Mouse (Mus musculus) hindbrain, embryonic 11.5 days (tissue): ENCODE results near the gene Wdr90. TPM values are rescaled to one million over a fixed set of nuclear protein-coding genes. Genes with fewer than 3 reads are reported as not detected.

ENCODE experiments used
- ATAC-seq: fragments of 200-750 bp; cut with Nextera tagmentation; 2 replicates; pipeline ENCODE4 v1.8.0; 2017; ENCODE audit warnings: mild to moderate bottlenecking, moderate TSS enrichment, moderate library complexity; ENCODE audit not compliant: low FRiP score
- DNase-seq: peaks from one replicate; pipeline ENCODE4 v3.0.0-alpha.2; 2015; ENCODE audit warnings: low spot score
- H3K27ac ChIP-seq: fragments of 300-500 bp; sonication (generic); 2 replicates; pipeline ENCODE4 v1.5.1; 2014; ENCODE audit warnings: mild to moderate bottlenecking, low read depth, low read length
- H3K27me3 ChIP-seq: fragments of 300-500 bp; sonication (generic); 2 replicates; pipeline ENCODE4 v1.6.1; 2014; ENCODE audit warnings: mild to moderate bottlenecking, low read length, moderate library complexity, mixed read lengths; ENCODE audit not compliant: control insufficient read depth, insufficient read depth
- H3K36me3 ChIP-seq: fragments of 300-500 bp; sonication (generic); 2 replicates; pipeline ENCODE4 v1.6.1; 2014; ENCODE audit warnings: mild to moderate bottlenecking, low read length, moderate library complexity, mixed read lengths; ENCODE audit not compliant: control insufficient read depth, insufficient read depth
- H3K4me1 ChIP-seq: fragments of 300-500 bp; sonication (generic); replicated peaks from 2 replicates; pipeline ENCODE4 v1.6.1; 2014; ENCODE audit warnings: low read length, mixed read lengths; ENCODE audit not compliant: control insufficient read depth, insufficient read depth
- H3K4me2 ChIP-seq: fragments of 300-500 bp; sonication (generic); replicated peaks from 2 replicates; pipeline ENCODE4 v1.6.1; 2014; ENCODE audit warnings: mild to moderate bottlenecking, low read depth, low read length
- H3K4me3 ChIP-seq: fragments of 300-500 bp; sonication (generic); 2 replicates; pipeline ENCODE4 v1.5.1; 2014; ENCODE audit warnings: low read depth, low read length
- H3K9ac ChIP-seq: fragments of 300-500 bp; sonication (generic); 2 replicates; pipeline ENCODE4 v1.6.1; 2014; ENCODE audit warnings: low read depth, low read length
- H3K9me3 ChIP-seq: fragments of 300-500 bp; sonication (generic); 2 replicates; pipeline ENCODE4 v1.6.1; 2016; ENCODE audit warnings: low read length; ENCODE audit not compliant: control insufficient read depth
- WGBS: fragments of 180-500 bp; shearing (Covaris S2); extraction: QIAGEN DNeasy Blood & Tissue Kit; methylation state at CpG from one replicate; pipeline ENCODE4 v1.1.7; 2014; 5-methylcytosine and 5-hydroxymethylcytosine counted together
- polyA plus RNA-seq: library from polyadenylated mRNA; unstranded; fragments of >200 nt; fragmentation: Nextera tagmentation; extraction: Ambion mirVana; gene quantifications from 2 replicates; pipeline ENCODE4 v1.2.1, GENCODE M21; 2014

Gene Wdr90
- polyA plus RNA-seq, 1 experiment from 2014 or later = 13.4 TPM

DNA sequence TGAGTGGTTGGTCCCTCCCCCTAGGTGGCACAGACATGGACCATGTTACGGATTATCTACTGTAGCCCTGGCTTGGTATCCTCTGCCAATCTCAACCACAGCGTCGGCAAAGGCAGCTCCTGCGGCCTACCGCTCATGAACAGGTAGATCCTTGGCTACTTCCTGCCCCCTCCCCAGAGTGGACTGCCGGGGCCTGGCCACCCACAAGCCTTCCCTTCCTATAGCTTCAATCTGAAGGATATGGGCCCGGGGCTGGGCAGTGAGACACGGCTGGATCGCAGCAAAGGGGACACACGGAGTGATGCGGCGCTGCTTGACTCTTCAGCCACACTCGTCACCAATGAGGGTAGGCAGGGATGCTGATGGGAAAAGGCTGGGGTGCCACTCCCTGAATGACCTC, 34.3 kb downstream of the Wdr90 start:
- H3K9ac ChIP-seq = no peak overlapping the region
- H3K4me1 ChIP-seq = peaks cover 30% of the 10 kb centered on the region

DNA sequence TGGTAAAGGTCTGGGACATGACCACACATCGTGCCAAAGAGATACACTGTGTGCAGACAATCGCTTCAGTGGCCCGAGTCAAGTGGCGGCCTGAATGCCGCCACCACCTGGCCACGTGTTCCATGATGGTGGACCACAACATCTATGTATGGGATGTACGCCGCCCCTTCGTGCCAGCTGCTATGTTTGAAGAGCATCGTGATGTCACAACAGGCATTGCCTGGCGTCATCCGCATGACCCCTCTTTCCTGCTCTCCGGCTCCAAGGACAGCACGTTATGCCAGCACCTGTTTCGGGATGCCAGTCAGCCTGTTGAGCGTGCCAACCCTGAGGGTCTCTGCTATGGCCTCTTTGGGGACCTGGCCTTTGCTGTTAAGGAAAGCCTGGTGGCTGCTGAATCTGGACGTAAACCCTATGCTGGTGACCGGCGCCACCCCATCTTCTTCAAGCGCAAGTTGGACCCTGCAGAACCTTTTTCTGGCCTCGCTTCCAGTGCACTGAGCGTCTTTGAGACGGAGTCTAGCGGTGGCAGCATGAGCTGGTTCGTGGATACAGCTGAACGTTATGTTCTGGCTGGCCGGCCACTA, 35.2 kb downstream of the Wdr90 start:
- 97% methylated on average over 27 of the region's 27 CpGs for WGBS
- no peak overlapping the region for H3K9ac ChIP-seq
- H3K4me1 ChIP-seq = peaks cover 23% of the 10 kb centered on the region
- H3K27ac ChIP-seq = no peak overlapping the region
- H3K36me3 ChIP-seq = peaks cover 2% of the 10 kb centered on the region; the same call in 1 of the 2 replicates
- no peak overlapping the region for H3K4me3 ChIP-seq
- ATAC-seq = no peak
- no peaks in the 10 kb centered on the region for H3K27me3 ChIP-seq
- no peaks in the 10 kb centered on the region for H3K9me3 ChIP-seq
- H3K4me2 ChIP-seq = no peak overlapping the region
- no peak for DNase-seq

More for the DNA sequence above, 34.3 kb downstream of the Wdr90 start:
- 95% methylated on average over 13 of the region's 13 CpGs for WGBS
- Histone ChIP-seq H3K4me2 (no peak overlapping the region), H3K27ac (no peak overlapping the region), H3K36me3 (peaks cover 4% of the 10 kb centered on the region; the same call in 1 of the 2 replicates), H3K4me3 (no peak overlapping the region), H3K9me3 (no peaks in the 10 kb centered on the region), H3K27me3 (no peaks in the 10 kb centered on the region)
- ATAC-seq (no peak), DNase-seq (no peak)

DNA sequence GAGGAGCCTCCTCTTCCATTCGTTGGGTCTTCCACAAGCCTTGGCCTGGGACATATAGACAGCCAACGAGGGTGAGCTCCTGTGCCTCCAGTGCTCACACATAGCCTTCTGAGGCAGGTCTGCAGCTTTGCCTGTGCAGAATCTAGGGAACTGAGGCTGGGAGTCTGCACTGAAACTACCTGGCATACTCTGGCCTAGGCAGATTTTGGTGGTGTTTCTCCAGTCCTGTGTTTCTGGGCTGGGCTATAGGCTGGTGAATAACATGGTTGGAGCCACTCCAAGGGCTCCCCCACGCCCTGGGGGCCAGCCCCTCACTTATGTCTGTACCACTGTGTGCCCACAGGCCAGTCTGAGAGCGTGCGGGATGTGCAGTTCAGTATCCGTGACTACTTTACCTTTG, 36.0 kb downstream of the Wdr90 start:
- H3K27me3 ChIP-seq = peaks cover 2% of the 10 kb centered on the region; the same call in 1 of the 2 replicates
- no peaks in the 10 kb centered on the region for H3K9me3 ChIP-seq
- peaks cover 23% of the 10 kb centered on the region for H3K4me1 ChIP-seq
- H3K36me3 ChIP-seq = no peaks in the 10 kb centered on the region
- no peak overlapping the region for H3K27ac ChIP-seq
- H3K4me2 ChIP-seq = no peak overlapping the region
- H3K9ac ChIP-seq = no peak overlapping the region
- ATAC-seq (no peak), DNase-seq (no peak)
- no peak overlapping the region for H3K4me3 ChIP-seq
- WGBS = 97% methylated on average over 6 of the region's 6 CpGs

- H3K27me3 ChIP-seq = peaks cover 9% of the 10 kb centered on the region; the same call in 1 of the 2 replicates
- no peaks in the 10 kb centered on the region for H3K9me3 ChIP-seq
- H3K4me3 ChIP-seq = peak overlapping the region; percentile 47
- H3K36me3 ChIP-seq = no peaks in the 10 kb centered on the region
- 73% methylated on average over 17 of the region's 17 CpGs for whole genome bisulfite sequencing
- no peak for DNase-seq
- H3K27ac ChIP-seq = no peak overlapping the region
- peak overlapping the region; percentile 69; the same call in 1 of the 2 replicates for H3K9ac ChIP-seq
- H3K4me1 ChIP-seq = peaks cover 18% of the 10 kb centered on the region
- peak overlapping the region; percentile 80 for H3K4me2 ChIP-seq
- ATAC-seq = no peak
These were observed 36.7 kb downstream of the Wdr90 start for GRCm38 (mm10) chr17:25824362-25825142.

DNA sequence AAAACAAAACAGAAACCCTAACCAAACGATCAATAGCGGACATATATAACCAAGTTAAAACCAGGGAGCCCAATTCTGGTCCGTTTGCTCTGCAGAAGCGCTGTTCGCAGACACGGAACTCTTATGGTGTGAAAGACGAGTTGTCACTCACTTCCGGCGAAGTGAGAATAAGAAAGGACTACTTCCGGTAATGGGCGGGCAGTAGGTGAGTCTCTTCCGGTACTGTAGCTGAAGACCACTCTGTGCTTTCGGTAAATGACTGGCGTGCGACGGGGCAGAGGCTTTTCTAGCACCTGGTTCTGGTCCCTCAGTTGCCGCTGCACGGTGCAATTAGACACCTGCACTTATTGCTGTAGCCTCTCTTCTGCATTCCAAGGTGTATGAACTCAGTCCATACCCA, 37.8 kb downstream of the Wdr90 start, which contains the start of gene Wdr24:
Gene Wdr24, plus strand, starts transcription at position 176 of the 400 bp plus-strand sequence.
- Histone ChIP-seq H3K36me3 (no peaks in the 10 kb centered on the region), H3K4me1 (peaks cover 15% of the 10 kb centered on the region), H3K9ac (peak within 1 kb of the TSS; percentile 69), H3K4me2 (peak within 1 kb of the TSS; percentile 80), H3K27ac (0 out of 2 replicates have a peak within 1 kb of the TSS, but pooled peaks have one; percentile 19), H3K4me3 (peak within 1 kb of the TSS; percentile 47), H3K27me3 (peaks cover 20% of the 10 kb centered on the region), H3K9me3 (no peaks in the 10 kb centered on the region)
- 1% methylated on average over 18 of the region's 18 CpGs for WGBS
- peak; percentile 87 for DNase-seq
- no peak for ATAC-seq

DNA sequence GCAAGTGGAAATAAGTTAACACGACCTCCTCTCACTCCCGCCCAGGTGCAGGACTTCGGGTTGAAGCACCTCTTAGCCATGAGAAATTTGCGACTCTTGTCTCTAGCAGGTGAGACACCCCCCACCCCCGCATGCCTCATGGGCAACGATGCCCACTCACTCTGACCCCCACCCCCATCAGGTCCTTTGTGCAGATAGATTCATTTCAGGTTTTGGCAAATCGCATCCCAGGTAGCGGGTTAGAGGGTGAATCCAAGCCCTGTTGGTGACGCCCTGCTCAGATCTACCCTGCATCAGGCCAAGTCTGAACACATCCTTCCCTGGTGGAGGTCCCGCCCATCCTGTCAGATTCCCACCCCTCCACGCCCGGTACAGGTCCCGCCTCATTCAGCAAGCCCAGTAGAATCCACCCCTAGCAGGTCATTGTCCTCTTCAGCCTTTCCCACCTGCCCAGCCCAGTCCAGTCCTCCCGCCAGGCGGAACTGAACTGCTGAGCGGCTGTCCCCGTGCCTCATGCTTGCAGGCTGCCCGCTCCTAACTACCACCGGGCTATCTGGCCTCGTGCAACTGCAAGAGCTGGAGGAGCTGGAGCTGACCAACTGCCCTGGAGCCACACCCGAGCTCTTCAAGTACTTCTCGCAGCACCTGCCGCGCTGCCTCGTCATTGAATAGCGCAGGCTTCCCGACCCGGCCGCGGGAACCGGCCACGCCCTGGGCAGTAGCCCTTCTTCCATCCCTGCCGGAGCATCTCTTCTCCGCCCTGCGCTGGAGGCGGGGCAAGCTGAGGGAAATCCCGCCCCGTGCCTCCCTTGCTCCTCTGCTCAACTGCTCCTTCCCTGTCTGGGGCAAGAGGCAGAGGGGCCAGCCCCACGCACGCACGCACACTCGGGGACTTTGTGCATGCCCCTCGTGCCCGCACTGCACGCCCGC, 42.2 kb downstream of the Wdr90 start:
- Histone ChIP-seq H3K4me2 (peak overlapping the region; percentile 30), H3K9ac (no peak overlapping the region), H3K36me3 (no peaks in the 10 kb centered on the region), H3K9me3 (no peaks in the 10 kb centered on the region), H3K27ac (no peak overlapping the region), H3K27me3 (peaks cover 31% of the 10 kb centered on the region), H3K4me3 (0 out of 2 replicates have a peak overlapping the region, but pooled peaks have one; percentile 2), H3K4me1 (peaks cover 4% of the 10 kb centered on the region; the same call in 1 of the 2 replicates)
- ATAC-seq (no peak), DNase-seq (peak; percentile 27)
- WGBS = 7% methylated on average over 44 of the region's 46 CpGs

DNA sequence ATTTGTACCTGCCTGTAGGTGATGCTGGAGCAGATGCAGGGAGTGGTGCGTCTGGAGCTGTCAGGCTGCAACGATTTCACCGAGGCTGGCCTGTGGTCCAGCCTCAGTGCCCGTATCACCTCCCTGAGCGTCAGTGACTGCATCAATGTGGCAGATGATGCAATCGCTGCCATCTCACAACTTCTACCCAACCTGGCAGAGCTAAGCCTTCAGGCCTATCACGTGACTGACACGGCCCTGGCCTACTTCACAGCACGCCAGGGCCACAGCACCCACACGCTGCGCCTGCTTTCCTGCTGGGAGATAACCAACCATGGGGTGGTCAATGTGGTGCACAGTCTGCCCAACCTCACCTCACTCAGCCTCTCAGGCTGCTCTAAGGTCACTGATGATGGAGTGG, 43.6 kb downstream of the Wdr90 start:
- Histone ChIP-seq H3K4me3 (no peak overlapping the region), H3K4me2 (no peak overlapping the region), H3K9ac (no peak overlapping the region), H3K4me1 (0 out of 2 replicates have a peak, but pooled peaks cover 2% of the 10 kb centered on the region), H3K9me3 (no peaks in the 10 kb centered on the region), H3K36me3 (no peaks in the 10 kb centered on the region), H3K27ac (no peak overlapping the region), H3K27me3 (peaks cover 31% of the 10 kb centered on the region)
- WGBS = 87% methylated on average over 11 of the region's 11 CpGs
- no peak for ATAC-seq
- DNase-seq = no peak

GRCm38 (mm10) chr17:25813471-25813870, 47.8 kb downstream of the Wdr90 start:
- Histone ChIP-seq H3K9ac (no peak overlapping the region), H3K9me3 (no peaks in the 10 kb centered on the region), H3K27me3 (peaks cover 13% of the 10 kb centered on the region), H3K4me1 (peaks cover 10% of the 10 kb centered on the region; the same call in 1 of the 2 replicates), H3K27ac (no peak overlapping the region), H3K4me2 (0 out of 2 replicates have a peak overlapping the region, but pooled peaks have one; percentile 9), H3K4me3 (no peak overlapping the region), H3K36me3 (no peaks in the 10 kb centered on the region)
- DNase-seq (peak; percentile 87), ATAC-seq (no peak)
- 3% methylated on average over 20 of the region's 20 CpGs for WGBS
